Mouse (Mus musculus) ES-E14 (cell line): ENCODE data around the gene Myo5a. TPM values are rescaled to one million over a fixed set of nuclear protein-coding genes. Genes with fewer than 3 reads are reported as not detected.

Source experiments
- DNase-seq: peaks from one replicate; pipeline ENCODE4 v3.0.0-alpha.2; 2013; ENCODE audit warnings: low read depth, low spot score
- H3K27ac ChIP-seq: 2 replicates; pipeline ENCODE4 v1.5.1; 2012; ENCODE audit warnings: low read depth, mild to moderate bottlenecking, low read length, moderate library complexity, mixed read lengths; ENCODE audit not compliant: poor library complexity, insufficient read depth, severe bottlenecking
- H3K36me3 ChIP-seq: 2 replicates; pipeline ENCODE4 v1.6.1; 2012; ENCODE audit warnings: mild to moderate bottlenecking, low read length, moderate library complexity, mixed read lengths; ENCODE audit not compliant: control insufficient read depth, poor library complexity, insufficient read depth, severe bottlenecking
- H3K4me1 ChIP-seq, 2 experiments: fragments of 150-350 bp in 1 of 2; sonication (generic) in 1 of 2; 2 replicates each; pipeline ENCODE4 v1.6.1; 2012; ENCODE audit warnings: low read length in 2 of 2, mild to moderate bottlenecking in 1 of 2, mixed read lengths in 1 of 2; ENCODE audit not compliant: control insufficient read depth in 2 of 2, insufficient read depth in 2 of 2, poor library complexity in 1 of 2
- H3K4me3 ChIP-seq, 2 experiments: fragments of 150-350 bp in 1 of 2; sonication (generic) in 1 of 2; 2 replicates each; pipeline ENCODE4 v1.5.1; 2012; ENCODE audit warnings: low read length in 2 of 2, low read depth in 1 of 2, mild to moderate bottlenecking in 1 of 2, mixed read lengths in 1 of 2; ENCODE audit not compliant: insufficient read depth in 1 of 2, poor library complexity in 1 of 2, severe bottlenecking in 1 of 2
- H3K9ac ChIP-seq: 2 replicates; pipeline ENCODE4 v1.6.1; 2012; ENCODE audit warnings: low read depth, mild to moderate bottlenecking, low read length, mixed read lengths; ENCODE audit not compliant: poor library complexity, insufficient read depth, severe bottlenecking
- H3K9me3 ChIP-seq: fragments of 150-350 bp; sonication (generic); 2 replicates; pipeline ENCODE4 v1.6.1; 2012; ENCODE audit warnings: low read depth, mild to moderate bottlenecking, low read length; ENCODE audit not compliant: control insufficient read depth, insufficient read depth
- CHD2 ChIP-seq: IDR thresholded peaks from 2 replicates; pipeline ENCODE4 v1.6.1; 2014; ENCODE audit warnings: mild to moderate bottlenecking, low read depth, low read length, inconsistent platforms
- HCFC1 ChIP-seq: IDR thresholded peaks from 2 replicates; pipeline ENCODE4 v1.6.1; 2012; ENCODE audit warnings: low read length, inconsistent platforms, borderline replicate concordance; ENCODE audit not compliant: insufficient read depth
- MAFK ChIP-seq: IDR thresholded peaks from 2 replicates; pipeline ENCODE4 v1.6.1; 2014; ENCODE audit warnings: mild to moderate bottlenecking, low read depth, low read length, inconsistent platforms; ENCODE audit not compliant: insufficient read depth
- ZC3H11A ChIP-seq: IDR thresholded peaks from 2 replicates; pipeline ENCODE4 v1.6.1; 2012; ENCODE audit warnings: low read depth, mild to moderate bottlenecking, inconsistent platforms, low read length, borderline replicate concordance
- ZNF384 ChIP-seq: IDR thresholded peaks from 2 replicates; pipeline ENCODE4 v1.6.1; 2012; ENCODE audit warnings: low read depth, low read length, inconsistent platforms
- in situ Hi-C, 2 experiments: fragments of 600-800 bp; cut with MboI; formaldehyde crosslinking; loops; one replicate each; pipeline ENCODE4 v1.15.1; 2025; ENCODE audit warnings: low sequenced_read_pairs in 2 of 2, inconsistent platforms in 1 of 2; ENCODE audit not compliant: unreplicated experiment in 2 of 2
- total RNA-seq: library from RNA; depleted of rRNA; stranded (reverse); fragments of 300-350 nt; gene quantifications from 2 replicates; pipeline ENCODE4 v1.2.3, GENCODE M21; 2012

Myo5a gene
- total RNA-seq, 1 experiment: 60.2 TPM

GRCm38 (mm10) chr9:75254196-75254955 lies 183.6 kb downstream of the Myo5a start:
- no peak for DNase-seq
- in situ Hi-C loops: no loop called here

GRCm38 (mm10) chr9:75255820-75256545 lies 185.2 kb downstream of the Myo5a start:
- no peak overlapping the region for H3K4me3 ChIP-seq
- no peaks in the 10 kb centered on the region for H3K36me3 ChIP-seq
- H3K27ac ChIP-seq: no peak overlapping the region
- DNase-seq: no peak
- TF ChIP-seq HCFC1 (no peak), MAFK (no peak), ZNF384 (no peak), CHD2 (no peak), ZC3H11A (no peak)
- H3K4me1 ChIP-seq: peaks cover 0 to 6% of the 10 kb centered on the region in 2 experiments; a peak in 1 of 4 replicates
- in situ Hi-C loops: no loop called here
- H3K9ac ChIP-seq: no peak overlapping the region
- no peaks in the 10 kb centered on the region for H3K9me3 ChIP-seq

More at GRCm38 (mm10) chr9:75254196-75254955, 183.6 kb downstream of the Myo5a start:
- no peaks in the 10 kb centered on the region for H3K9me3 ChIP-seq
- TF ChIP-seq HCFC1 (no peak), ZC3H11A (no peak), MAFK (no peak), ZNF384 (no peak), CHD2 (no peak)
- no peak overlapping the region for H3K27ac ChIP-seq
- no peak overlapping the region for H3K4me3 ChIP-seq
- H3K36me3 ChIP-seq: no peaks in the 10 kb centered on the region
- peaks cover 0 to 3% of the 10 kb centered on the region in 2 experiments; a peak in 1 of 4 replicates for H3K4me1 ChIP-seq
- H3K9ac ChIP-seq: no peak overlapping the region

- DNase-seq: no peak
- Histone ChIP-seq H3K4me1 (peaks cover 0 to 23% of the 10 kb centered on the region in 2 experiments; a peak in 2 of 4 replicates), H3K9me3 (no peaks in the 10 kb centered on the region), H3K36me3 (no peaks in the 10 kb centered on the region), H3K9ac (no peak overlapping the region), H3K27ac (no peak overlapping the region), H3K4me3 (no peak overlapping the region)
- no peak for TF ChIP-seq ZC3H11A
- no peak for TF ChIP-seq CHD2
- no peak for TF ChIP-seq MAFK
- TF ChIP-seq ZNF384: no peak
- TF ChIP-seq HCFC1: no peak
- in situ Hi-C loops: no loop called here
These were observed 188.0 kb downstream of the Myo5a start for GRCm38 (mm10) chr9:75258792-75259191.

- TF ChIP-seq CHD2: no peak
- no peak for TF ChIP-seq HCFC1
- no peak for TF ChIP-seq MAFK
- TF ChIP-seq ZNF384: no peak
- no peak for TF ChIP-seq ZC3H11A
- no peak overlapping the region for H3K9ac ChIP-seq
- peak; percentile 69 for DNase-seq
- H3K4me1 ChIP-seq: peaks cover 3 to 29% of the 10 kb centered on the region in 2 experiments; a peak in 3 of 4 replicates
- in situ Hi-C loops: no loop called here
- H3K9me3 ChIP-seq: no peaks in the 10 kb centered on the region
- H3K36me3 ChIP-seq: no peaks in the 10 kb centered on the region
- H3K27ac ChIP-seq: no peak overlapping the region
- H3K4me3 ChIP-seq: no peak overlapping the region
These were observed 188.8 kb downstream of the Myo5a start for GRCm38 (mm10) chr9:75259656-75260055.
